Mouse (Mus musculus) NIH3T3 (cell line): Measurements from ENCODE around the gene Mical2.

Experiments
- DNase-seq: peaks from one replicate; pipeline ENCODE4 v3.0.0-alpha.2; 2012; ENCODE audit warnings: low read depth

Mical2 gene

DNA sequence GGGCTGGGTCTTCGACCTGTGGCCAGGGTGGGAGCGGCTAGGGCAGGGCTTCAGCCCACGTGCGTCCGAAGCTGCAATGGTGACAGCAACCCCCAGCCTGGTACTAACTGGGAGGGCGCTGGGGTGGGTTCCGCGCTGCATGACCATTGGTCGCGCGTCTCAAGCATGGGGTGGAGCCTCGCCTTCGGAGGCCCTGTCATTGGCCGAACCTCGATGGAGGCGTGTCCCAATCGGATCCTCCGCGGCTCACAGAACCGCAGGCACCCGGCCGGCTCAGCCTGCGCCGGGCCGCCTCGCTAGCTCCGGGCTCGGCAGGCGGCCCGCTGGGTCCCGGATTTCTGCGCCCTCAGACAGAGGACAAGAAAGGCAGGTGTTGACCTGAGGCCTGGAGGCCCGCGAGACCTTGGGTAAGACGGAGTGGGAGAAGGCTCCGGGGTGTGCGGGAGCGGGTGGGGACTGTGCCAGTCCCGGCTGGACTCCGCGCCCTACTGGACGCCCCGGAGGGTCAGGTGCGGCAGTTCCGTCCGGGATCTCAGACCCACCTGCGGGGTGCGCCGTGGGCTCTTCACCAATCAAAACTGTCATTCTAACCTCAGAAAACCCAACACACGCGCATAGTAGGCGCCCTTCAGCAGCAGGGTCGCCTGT lies at the start of gene Mical2:
Gene Mical2 (plus strand): TSS at position 242 of the 648 bp plus-strand sequence.
- peak; percentile 93 for DNase-seq

DNA sequence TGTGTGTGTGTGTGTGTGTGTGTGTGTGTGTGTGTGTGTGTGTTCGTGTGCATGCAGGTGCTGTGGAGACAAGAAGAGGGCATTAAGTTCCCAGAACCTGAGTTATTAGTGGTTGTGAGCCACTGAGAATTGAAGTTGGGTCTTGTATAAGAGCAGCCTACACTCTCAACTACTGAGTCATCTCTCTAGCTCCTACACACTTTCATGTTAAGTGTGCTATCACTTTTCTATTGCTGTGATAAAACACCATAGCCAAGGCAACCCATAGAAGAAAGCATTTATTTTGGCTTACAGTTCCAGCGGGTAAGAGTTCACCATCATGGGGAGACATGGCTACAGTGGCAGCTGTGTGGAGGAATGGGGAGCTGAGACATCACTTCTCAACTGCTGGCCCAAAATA lies 49.0 kb upstream of the Mical2 start:
- no peak for DNase-seq

DNA sequence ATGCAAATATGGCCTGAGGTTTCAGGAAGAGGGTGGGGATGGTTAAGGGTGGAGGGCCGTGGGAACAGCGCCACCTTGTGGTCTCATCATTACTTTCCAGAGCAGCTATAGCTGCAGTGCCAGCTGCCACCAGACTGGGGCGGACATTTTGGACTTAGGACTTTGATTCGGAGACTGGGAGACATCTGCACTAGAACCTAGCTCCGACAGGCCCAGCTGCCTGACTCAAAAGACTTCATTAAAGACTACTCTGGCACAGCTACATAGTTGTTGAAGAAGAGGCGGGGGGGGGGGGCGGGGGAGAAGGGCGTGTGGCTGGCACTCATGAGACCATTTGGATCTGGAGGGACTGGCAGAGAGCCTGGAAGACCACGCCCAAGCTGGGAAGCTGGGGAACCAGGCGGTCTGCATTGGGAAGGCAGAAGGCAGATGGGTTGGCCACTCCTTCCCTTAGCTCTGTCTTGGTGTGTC lies 45.4 kb upstream of the Mical2 start:
- DNase-seq: peak; percentile 95

DNA sequence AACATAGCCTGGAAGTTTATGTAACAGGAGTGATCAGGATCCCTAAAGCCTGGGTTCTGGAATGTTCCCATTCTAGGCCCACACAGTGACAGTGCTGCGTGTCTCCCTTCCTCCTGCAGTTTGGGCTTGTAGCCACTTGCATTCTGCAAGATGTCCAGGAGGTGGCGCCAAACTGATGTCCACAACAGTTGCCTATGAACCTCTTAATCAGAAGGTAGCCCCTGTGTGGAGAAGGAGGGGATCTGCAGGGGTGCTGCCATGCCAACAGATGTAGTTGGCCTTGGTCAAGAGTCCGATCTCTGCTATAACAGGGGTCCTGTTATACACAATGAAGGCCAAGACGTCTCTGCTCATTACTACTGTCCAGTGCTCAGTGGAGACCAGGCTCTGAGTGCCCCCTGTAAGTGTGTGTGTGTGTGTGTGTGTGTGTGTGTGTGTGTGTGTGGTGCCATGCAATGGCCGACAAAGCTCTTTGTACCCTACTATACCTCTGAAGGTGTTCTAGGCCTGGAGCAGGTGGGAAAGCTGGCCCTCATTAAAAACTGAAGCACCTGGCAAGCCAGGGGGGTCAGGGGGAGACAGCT lies 42.3 kb upstream of the Mical2 start:
- peak; percentile 92 for DNase-seq

DNA sequence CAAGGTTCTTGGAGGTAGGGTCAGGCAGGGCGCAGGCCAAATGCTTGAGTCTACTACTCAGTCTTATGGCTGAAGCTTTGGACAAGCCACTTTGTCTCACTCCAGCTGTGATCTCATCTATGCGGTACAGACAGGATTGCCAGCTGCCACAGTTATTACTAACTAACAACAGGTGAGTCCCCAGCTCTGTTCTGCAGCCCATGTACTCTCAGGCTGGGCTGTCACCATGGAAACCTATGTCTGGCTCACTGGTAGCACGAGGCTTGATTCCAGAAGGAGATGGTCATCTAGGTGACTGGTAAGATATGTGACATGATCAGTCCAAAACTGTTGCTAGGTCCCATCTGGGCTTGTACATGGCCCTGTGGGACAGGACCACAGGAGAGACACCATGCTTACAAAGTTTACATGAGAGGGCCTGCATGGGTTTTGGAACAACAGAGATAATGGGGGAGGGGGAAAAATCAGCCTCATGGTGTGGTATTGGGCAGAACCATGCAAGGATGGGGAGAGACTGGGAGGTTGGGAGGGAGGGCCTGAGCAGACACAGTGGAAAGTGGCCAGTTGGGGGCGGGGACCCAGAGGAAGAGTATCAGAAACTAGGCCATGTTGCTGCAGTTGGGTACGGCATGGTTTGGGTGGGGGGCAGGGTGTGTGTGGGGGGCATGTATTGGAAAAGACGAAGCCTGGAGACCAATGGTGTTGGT lies 41.0 kb upstream of the Mical2 start:
- no peak for DNase-seq

DNA sequence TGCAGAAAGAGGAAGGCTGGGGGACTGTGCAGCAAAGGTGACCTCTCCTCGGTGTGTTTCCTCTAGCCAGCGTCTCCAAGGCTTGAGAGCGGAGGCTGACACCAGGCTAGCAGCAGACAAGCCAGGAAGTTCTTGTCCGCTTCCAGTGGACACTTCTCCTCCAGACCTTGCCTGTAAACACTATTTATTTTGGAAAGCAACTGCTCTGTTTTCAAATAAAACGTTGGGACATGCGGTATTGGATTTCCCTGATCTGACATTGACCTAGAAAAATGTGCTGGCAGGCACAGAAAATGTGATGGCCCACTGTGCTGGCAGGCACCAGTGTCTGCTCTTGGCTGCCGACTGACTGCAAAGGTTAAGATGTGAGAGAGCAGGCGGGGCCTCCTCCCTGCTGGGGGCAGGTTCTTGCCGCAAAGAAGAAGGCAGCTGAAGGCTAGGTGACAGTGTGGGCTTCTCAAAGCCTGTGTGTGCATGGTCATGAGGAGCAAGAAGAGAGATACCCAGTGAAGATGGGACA lies 40.4 kb upstream of the Mical2 start:
- no peak for DNase-seq

DNA sequence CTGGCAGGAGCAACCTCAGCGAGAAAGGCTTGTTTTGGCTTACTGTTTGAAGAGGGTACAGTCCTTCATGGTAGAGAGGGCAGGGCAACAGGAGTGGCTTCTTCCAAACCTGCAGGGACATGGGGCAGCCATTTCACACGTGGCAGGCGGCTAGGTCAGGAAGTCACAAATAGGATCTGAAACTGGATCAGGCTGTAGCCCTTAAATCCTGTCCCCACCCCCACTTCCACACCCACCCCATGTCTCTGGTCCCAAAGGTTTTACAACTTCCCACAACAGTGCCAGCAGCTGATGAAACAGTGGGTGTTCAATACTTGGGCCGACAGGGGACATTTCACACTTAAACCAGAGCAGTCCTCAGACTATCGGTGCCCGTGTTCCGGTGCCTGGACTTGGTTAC lies 38.8 kb upstream of the Mical2 start:
- DNase-seq: no peak

DNA sequence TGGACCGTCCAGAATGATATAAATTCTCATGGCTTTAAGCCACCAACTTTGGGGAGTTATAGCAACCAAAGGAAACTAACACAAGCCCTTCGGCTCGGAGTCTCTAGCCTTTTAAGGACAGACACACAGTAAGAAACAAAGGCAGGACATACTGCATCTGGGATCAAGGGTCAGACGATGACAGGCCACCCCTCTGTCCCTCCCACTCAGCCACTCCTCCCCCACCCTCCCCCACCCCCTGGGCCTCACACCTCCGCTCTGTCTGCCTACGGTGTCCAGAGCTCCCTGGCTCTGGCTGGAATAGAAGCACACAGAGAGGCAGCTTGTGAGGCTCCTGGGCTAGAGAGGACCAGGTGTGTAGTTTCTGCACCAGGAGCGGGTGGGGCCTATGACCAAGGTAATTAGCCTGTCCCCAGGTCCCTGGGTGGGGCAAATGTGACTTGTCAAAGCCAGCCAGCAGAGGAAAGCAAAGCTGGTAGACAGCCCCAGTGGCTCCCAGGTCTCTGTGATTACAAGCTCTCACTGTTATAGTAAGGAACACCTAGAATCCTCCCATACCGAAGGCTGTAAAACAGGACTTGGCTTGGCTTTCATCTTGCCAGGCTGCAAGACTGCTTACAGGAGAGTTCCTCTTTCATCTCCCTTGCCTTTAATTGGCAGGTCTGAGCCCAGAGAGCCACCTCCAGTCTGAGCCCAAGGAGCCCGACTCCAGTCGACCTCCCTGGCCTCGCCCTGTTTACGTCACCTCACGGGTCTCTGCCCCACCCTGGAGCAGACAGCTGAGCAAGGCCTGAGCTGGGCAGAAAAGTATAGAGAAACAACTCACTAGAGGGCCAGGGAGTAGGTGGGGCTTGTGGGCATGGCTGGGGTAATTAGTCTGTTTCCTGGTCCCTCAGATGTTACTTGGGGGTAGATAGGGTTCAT lies 37.9 kb upstream of the Mical2 start:
- DNase-seq: no peak

DNA sequence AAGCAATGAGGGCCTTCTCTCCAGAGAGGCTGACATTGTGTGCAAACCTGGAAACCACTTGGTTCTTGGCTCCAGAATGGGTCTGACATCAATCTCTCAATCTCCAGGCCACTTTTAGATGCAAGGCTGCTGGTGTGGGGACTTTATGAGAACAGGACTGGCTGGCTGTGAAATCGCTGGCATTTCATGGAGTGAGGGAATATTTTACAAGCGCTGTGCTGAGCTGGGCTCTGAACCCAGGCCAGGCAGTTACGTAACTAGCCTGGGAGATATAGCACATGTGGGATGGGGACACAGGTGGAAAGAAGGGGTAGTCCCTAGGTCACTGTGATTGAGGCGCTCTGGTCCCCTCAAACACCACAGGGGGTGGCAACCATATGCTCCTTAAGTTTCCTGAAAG lies 33.4 kb upstream of the Mical2 start:
- DNase-seq: no peak

DNA sequence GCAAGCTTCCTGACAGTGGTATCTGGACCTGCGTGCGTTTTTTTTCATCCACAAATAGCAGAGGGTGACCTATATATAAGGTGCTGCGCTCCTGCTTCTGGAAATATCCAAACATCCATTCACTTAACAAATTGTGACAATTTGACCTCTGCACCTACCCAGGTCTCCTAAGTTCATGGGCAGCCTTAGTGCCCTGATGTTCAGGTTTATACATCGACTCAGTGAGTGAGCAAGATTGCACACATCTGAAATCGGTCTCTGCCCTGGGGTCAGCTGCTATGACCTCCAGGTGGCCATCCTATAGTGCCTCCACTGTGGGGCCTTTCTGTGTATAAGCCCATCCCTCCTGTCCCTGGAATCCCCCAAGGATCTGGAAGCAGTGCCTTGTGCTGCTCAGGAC lies 32.9 kb upstream of the Mical2 start:
- no peak for DNase-seq

DNA sequence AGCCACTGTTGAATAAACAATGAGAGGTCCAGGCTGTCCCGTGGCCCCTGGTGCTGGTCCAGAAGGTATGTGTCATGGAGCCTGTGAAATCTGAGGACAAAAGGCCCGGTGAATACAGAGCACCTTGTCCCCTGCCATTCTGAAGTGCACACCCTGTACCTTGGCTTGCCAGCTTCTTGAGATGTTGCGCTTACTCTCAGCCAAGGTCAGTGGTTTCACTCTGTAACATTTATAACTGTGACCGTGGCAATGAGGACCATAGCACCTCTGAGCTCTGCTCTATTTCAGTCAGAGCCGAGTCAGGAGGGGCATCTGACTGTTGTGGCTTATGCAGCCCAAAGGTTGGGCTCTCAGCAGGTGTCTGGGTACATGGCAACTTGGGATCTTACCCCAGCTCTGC lies 31.4 kb upstream of the Mical2 start:
- no peak for DNase-seq

DNA sequence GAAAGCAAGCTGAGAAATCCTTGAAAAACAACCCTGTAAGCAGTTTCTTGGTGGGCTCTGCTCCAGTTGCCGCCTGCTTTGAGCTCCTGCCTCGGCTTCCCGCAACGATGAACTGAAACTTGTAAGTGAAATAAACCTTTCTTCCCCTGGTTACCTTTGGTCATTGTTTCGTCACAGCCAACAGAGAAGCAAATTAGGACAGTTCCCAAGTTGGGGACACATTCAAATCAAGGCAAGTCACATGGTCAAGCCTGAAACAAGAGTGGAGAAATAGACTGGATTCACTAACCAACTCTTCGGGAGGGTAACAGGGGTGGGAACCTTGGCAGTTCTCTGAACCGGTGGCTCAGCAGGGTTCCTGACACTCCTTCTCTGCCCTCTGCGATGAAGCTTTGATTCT lies 28.2 kb upstream of the Mical2 start:
- DNase-seq: no peak

DNA sequence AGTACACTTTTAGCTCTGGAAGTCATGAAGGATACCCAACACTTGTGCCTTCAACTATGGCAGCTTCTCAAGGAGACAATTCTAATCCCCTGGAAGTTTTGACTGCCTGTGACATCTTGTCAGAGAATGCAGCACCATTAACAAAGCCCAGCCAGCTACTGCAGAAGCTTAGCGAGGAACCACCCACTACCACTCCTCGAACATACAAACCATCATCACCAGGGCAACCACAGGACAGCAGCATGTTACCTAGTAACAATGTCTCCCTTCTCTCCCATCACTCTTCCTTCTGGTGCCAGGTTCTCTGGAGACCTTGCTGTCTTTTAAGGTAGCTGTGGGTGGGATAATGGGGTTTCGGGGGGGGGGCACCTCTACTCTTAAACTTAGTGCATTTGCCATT lies 26.3 kb upstream of the Mical2 start:
- DNase-seq: no peak

DNA sequence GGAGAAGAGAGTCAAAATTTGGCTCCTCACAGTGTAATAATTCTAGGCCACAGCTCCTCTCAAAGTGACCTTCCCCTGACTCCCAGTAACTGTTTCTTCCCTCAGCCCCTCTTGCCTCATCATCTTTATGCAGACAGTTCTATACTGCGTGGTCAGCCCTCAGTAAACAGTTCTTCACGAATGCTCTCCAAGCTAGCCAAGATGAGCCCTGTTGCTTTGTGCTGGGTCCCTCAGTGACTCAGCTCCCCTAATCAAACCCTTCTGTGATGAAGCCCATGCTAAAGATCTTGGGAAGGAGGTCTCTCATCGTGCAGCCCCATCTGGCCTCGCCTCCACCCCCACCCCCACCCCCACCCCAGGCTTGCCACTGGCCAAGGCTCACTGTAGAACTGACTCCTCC lies 24.9 kb upstream of the Mical2 start:
- peak; percentile 76 for DNase-seq

DNA sequence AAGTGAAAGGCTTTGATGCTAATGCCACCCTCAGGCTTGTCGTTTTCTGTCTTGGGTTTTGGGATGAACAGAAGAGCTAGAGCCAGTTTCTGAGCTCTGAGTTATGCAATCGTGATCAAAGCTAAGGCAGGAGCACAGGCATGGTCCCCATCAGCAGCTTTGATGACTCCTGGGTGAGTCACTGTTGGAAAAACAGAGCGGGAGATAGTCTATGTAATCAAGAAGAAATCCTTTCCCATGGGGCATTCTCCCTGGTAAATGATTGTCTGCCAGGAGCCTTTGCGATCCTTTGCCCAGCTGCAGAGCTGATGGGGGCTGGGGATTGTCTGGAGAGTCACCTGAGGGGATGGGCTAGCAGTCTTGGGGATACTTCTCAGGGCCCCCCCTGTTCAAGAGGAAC lies 23.5 kb upstream of the Mical2 start:
- DNase-seq: peak; percentile 77

DNA sequence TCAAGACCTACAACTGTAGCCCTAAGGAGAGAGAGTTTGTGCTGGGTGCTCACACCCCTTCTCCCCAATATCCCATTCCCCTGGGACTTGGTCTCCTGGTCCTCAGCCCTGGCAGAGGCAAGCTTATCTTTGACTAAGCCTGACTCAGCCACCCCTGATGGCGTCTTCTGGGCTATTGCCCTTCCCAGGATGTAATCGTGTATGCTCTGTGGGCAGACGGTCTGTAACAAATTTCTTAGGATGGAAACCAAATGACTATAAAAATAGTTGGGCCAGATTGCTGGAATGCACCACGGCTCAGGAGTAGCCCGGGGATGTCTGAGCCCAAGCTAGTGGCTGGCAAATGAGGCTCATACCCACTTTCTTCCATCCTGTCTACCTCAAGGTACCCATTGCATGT lies 22.8 kb upstream of the Mical2 start:
- DNase-seq: peak; percentile 71

DNA sequence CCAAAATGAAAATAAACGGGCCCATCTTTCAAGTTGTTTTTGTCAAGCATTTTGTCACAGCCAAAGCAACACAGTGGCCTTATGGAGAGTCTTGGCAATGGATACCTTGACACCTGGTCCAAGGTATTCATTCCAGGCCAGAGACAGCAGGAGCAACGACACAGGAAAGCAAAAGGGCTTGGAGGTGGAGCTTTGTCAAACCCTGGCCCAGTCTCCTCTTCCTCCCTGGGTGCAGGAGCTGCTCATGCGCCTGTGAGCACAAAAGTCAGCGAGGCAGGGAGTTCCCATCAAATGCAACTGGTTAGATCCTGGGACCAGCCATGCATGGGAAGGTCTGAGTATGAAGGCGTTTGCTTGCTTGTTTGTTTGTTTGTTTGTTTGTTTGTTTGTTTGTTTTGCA lies 21.7 kb upstream of the Mical2 start:
- DNase-seq: no peak

DNA sequence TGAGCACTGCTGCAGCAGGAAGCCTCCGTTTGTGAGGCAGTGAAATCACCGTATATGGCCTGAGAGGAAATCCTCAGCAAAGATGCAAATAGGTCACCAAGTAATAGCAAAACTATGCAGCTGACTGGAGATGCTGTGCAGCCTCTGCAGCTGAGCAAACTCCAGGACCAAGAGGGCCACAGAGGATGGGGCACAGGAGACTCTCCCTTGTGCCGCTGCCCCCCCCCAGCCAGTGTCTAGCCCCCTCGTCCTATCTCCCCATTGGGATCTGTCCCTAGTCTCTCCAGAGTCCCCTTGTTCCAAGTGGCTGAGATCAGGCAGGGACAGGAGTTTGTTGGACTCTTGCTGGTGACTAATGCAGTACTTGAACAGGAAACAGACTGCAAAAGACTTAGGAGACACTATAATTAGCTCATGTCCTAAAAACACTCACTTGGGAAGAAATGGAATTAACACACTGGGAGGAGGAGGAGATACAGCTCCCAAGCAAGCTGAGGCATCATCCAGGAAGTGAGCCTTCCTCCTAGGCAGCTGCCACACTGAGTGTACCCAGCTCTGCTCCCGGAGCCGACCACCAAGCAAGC lies 21.2 kb upstream of the Mical2 start:
- DNase-seq: peak; percentile 67

DNA sequence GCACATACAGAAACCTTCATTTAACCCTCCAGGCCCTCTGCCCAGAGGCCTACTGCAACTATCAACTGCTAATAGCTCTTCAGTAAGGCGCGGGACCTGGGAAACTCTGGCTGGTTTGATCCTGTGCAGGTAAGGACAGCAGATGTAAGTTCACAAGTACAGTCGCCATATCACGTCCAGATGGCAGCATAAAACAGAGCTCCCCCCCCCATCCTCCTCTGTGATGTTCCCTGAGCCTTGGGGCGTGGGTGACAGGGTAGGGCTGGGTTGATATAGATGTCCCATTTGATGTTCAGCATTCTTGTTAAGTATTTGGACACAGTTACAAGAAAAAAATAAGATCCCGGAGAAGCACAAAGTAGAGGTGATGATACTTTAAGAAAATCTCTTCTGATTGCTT lies 20.1 kb upstream of the Mical2 start:
- no peak for DNase-seq

DNA sequence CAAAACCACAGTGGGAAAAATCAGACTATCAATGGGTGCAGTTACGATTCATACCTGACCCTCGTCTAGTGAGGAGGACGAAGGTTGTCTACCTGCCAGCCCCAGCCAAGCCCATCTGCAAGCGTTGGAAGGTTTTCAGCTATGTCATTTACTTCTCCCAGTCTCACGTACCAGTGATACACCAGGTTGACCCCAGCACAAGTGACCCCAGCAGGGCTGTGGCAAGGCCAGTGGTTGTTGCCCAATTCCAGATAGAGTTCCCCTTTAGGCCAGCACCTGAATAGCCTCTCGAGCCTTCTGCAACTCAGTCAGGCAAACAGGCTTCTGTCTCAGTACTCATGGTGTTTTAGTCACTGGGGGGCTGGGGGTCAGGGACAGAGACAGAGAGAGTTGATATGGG lies 17.9 kb upstream of the Mical2 start:
- DNase-seq: no peak

DNA sequence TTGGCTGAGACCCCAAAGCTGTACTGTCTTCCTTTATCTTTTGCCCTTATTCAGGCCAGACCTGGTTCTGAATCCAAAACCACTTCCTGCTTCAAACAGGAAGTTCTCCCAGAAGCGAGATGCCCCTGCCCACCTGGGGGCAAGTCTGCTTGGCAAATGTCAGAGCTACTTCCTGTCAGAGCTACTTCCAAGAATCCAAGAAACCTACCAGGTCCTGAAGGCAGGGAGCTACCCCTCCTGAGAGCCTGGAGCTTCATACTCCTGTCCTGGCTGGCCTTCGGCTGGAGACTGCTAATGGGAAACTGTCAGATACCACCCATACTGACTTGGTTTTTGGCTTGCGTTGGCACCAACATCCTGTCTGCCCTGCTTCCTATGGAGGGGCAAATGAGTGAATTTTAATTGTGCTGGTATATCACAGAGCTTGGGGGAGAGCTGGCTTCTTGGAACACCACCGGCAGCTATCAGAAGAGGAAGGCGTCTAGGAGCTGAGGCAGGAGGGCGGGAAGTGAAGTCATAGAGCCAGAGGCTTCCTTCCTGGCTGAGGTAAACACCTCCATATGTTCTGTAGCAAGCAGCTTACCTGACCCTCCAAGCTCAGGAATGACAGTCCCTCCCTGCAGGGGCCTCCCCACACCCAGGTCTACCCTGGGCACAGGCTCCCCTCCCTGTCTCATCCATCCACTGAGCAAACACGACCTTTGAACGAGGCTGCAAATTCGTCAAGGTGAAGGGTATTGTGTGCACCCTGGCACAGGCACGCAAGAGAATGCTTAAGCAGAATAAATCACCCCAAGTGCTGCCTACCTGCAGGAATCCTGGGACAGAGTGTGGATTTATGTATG lies 17.1 kb upstream of the Mical2 start:
- DNase-seq: no peak
